Mouse (Mus musculus): ENCODE results near the gene Pir.

GRCm38 (mm10) chrX:164330351-164330750 is 61.2 kb downstream of the Pir start:
- TF ChIP-seq CTCF (IDR thresholded peaks at IDR 0.05; ENCODE audit: low read depth) (no peak), EP300 (IDR thresholded peaks at IDR 0.05; ENCODE audit: low read depth) (no peak)
